Mouse (Mus musculus) Patski (cell line): ENCODE results near the gene Fndc4. TPM values are rescaled to one million over a fixed set of nuclear protein-coding genes. Genes with fewer than 3 reads are reported as not detected.

Experiments used
- ATAC-seq: fragments of 100-300 bp; one replicate; pipeline ENCODE4 v1.8.0; 2021
- CTCF ChIA-PET: fragments of 350-600 bp; sonication (Branson Sonifier 250); formaldehyde crosslinking; loops from one replicate; lab custom pipeline; 2022; ENCODE audit warnings: inconsistent platforms; lab: Charles Lee
- POLR2A ChIA-PET: fragments of 350-600 bp; sonication (Branson Sonifier 250); formaldehyde crosslinking; loops from one replicate; lab custom pipeline; 2022; ENCODE audit warnings: antibody characterized with exemption, inconsistent platforms; lab: Charles Lee
- DNase-seq: peaks from one replicate; pipeline ENCODE4 v3.0.0-alpha.2; 2011; ENCODE audit warnings: low read depth, low spot score
- H3K27me3 ChIP-seq: fragments of 371-371 bp; one replicate; pipeline ENCODE4 v1.5.1; 2021
- CTCF ChIP-seq: fragments of 100-300 bp; IDR thresholded peaks from one replicate; pipeline ENCODE4 v1.5.1; 2021
- in situ Hi-C: fragments of 300-500 bp; cut with MboI; formaldehyde crosslinking; loops from 3 replicates; pipeline ENCODE4 v1.11.1; 2018; ENCODE audit warnings: low pct_unique_long_range_greater_than_20kb, mixed read lengths
- polyA plus RNA-seq: library from polyadenylated mRNA; unstranded; gene quantifications from one replicate; pipeline ENCODE4 v1.2.3, GENCODE M21; 2021

Gene Fndc4
- polyA plus RNA-seq, 1 experiment from 2014 or later = 107 TPM

- ATAC-seq = no peak
- H3K27me3 ChIP-seq = no peaks in the 10 kb centered on the region
- ChIA-PET POLR2A (no interaction called here), CTCF (interaction anchor here (1.8 kb wide), 1 partner anchor 31 kb away, joined by 7 read pairs; no protein-coding TSS in a partner anchor)
- no peak for DNase-seq
- no peak for TF ChIP-seq CTCF
- in situ Hi-C loops = no loop called here
Measured at GRCm38 (mm10) chr5:31297047-31297757, 1.3 kb upstream of the Fndc4 start, which contains the start of gene Gckr. Gene Gckr, plus strand, starts transcription at chr5:31297443.

- no peak for TF ChIP-seq CTCF
- CTCF ChIA-PET = interaction anchor here (0.7 kb wide), 1 partner anchor 33 kb away, joined by 3 read pairs; no protein-coding TSS in a partner anchor
- POLR2A ChIA-PET = interaction anchor here (0.9 kb wide), 1 partner anchor 94 kb away, joined by 3 read pairs; no protein-coding TSS in a partner anchor
- no peak for DNase-seq
- H3K27me3 ChIP-seq = no peaks in the 10 kb centered on the region
- ATAC-seq = peak; percentile 3
- in situ Hi-C loops = no loop called here
Measured at GRCm38 (mm10) chr5:31294964-31295605, 795 bp downstream of the Fndc4 start.

GRCm38 (mm10) chr5:31291361-31291688, 4.6 kb downstream of the Fndc4 start:
- no peak for TF ChIP-seq CTCF
- peak; percentile 11 for ATAC-seq
- CTCF ChIA-PET = interaction anchor here (0.6 to 0.9 kb wide), 2 partner anchors 37 to 44 kb away, joined by 4 read pairs; no protein-coding TSS in a partner anchor
- in situ Hi-C loops = no loop called here
- no peak for DNase-seq
- no peaks in the 10 kb centered on the region for H3K27me3 ChIP-seq
- POLR2A ChIA-PET = interaction anchor here (0.9 kb wide), 1 partner anchor 26 kb away, joined by 3 read pairs; no protein-coding TSS in a partner anchor

GRCm38 (mm10) chr5:31290521-31291360, 5.1 kb downstream of the Fndc4 start, which contains the start of gene Ift172:
Gene Ift172, minus strand, starts transcription at chr5:31291116.
- TF ChIP-seq CTCF = no peak
- in situ Hi-C loops = no loop called here
- ATAC-seq (peak; percentile 77), DNase-seq (peak; percentile 98)
- ChIA-PET POLR2A (interaction anchor here (0.7 to 1.4 kb wide), 4 partner anchors 16 to 98 kb away, joined by 3 to 4 read pairs (median 4); partner anchors contain the start of genes Eif2b4 and Snx17), CTCF (interaction anchor here (1.0 to 1.8 kb wide), 3 partner anchors 17 to 24 kb away, joined by 3 to 4 read pairs (median 3); no protein-coding TSS in a partner anchor)
- H3K27me3 ChIP-seq = no peaks in the 10 kb centered on the region

GRCm38 (mm10) chr5:31289626-31290230, 6.2 kb downstream of the Fndc4 start:
- TF ChIP-seq CTCF = no peak
- POLR2A ChIA-PET = interaction anchor here (0.8 to 1.6 kb wide), 3 partner anchors 15 to 97 kb away, joined by 3 to 4 read pairs (median 4); partner anchors contain the start of genes Eif2b4 and Snx17
- ATAC-seq (no peak), DNase-seq (no peak)
- CTCF ChIA-PET = interaction anchor here (1.0 to 2.0 kb wide), 4 partner anchors 16 to 39 kb away, joined by 3 to 8 read pairs (median 4); no protein-coding TSS in a partner anchor
- no peaks in the 10 kb centered on the region for H3K27me3 ChIP-seq
- in situ Hi-C loops = no loop called here

- CTCF ChIA-PET = interaction anchor here (0.9 to 2.0 kb wide), 2 partner anchors 15 to 40 kb away, joined by 3 to 8 read pairs; no protein-coding TSS in a partner anchor
- POLR2A ChIA-PET = interaction anchor here (0.7 to 1.6 kb wide), 3 partner anchors 18 to 36 kb away, joined by 3 to 4 read pairs (median 3); no protein-coding TSS in a partner anchor
- DNase-seq (no peak), ATAC-seq (no peak)
- no peak for TF ChIP-seq CTCF
- in situ Hi-C loops = no loop called here
- no peaks in the 10 kb centered on the region for H3K27me3 ChIP-seq
Measured at GRCm38 (mm10) chr5:31288655-31289054, 7.2 kb downstream of the Fndc4 start.

- ATAC-seq (no peak), DNase-seq (no peak)
- H3K27me3 ChIP-seq = no peaks in the 10 kb centered on the region
- in situ Hi-C loops = no loop called here
- POLR2A ChIA-PET = interaction anchor here (0.7 to 1.6 kb wide), 3 partner anchors 17 to 35 kb away, joined by 3 to 4 read pairs (median 3); no protein-coding TSS in a partner anchor
- CTCF ChIA-PET = interaction anchor here (0.9 to 2.0 kb wide), 4 partner anchors 12 to 66 kb away, joined by 3 to 8 read pairs (median 5); no protein-coding TSS in a partner anchor
- TF ChIP-seq CTCF = no peak
Measured at GRCm38 (mm10) chr5:31288225-31288624, 7.7 kb downstream of the Fndc4 start.

- ChIA-PET CTCF (no interaction called here), POLR2A (no interaction called here)
- no peaks in the 10 kb centered on the region for H3K27me3 ChIP-seq
- no peak for TF ChIP-seq CTCF
- no peak for ATAC-seq
- in situ Hi-C loops = no loop called here
- no peak for DNase-seq
Measured at GRCm38 (mm10) chr5:31279245-31279988, 16.5 kb downstream of the Fndc4 start.
